Mouse (Mus musculus) CD8-positive naive resting alpha-beta T cell, adult 2 months (primary cell): ENCODE measurements around the gene Mettl5.
"Not testable (repeated sequence)": the region's sequence is repeated elsewhere in the genome, so short reads cannot be mapped to it uniquely, and the experiment has no call there.

Experiments
- DNase-seq, 2 experiments: peaks; one replicate each; pipeline ENCODE4 v3.0.0; 2022; ENCODE audit warnings: low read depth in 2 of 2, low spot score in 2 of 2

Mettl5 gene

GRCm38 (mm10) chr2:69885451-69886305, at the start of gene Mettl5:
Gene Mettl5, minus strand, starts transcription at chr2:69885615.
- DNase-seq = peak; percentile 85 to 90

GRCm38 (mm10) chr2:69924943-69925342, 39.5 kb upstream of the Mettl5 start:
- DNase-seq = no peak

GRCm38 (mm10) chr2:69917301-69917700, 31.9 kb upstream of the Mettl5 start:
- DNase-seq = no peak

GRCm38 (mm10) chr2:69912801-69913200, 27.4 kb upstream of the Mettl5 start:
- DNase-seq = no peak

- not testable (repeated sequence) for DNase-seq
Observed at GRCm38 (mm10) chr2:69907394-69907793, 22.0 kb upstream of the Mettl5 start.

GRCm38 (mm10) chr2:69903541-69903940, 18.1 kb upstream of the Mettl5 start:
- no peak for DNase-seq

- peak; percentile 13 to 36 for DNase-seq
Observed at GRCm38 (mm10) chr2:69897618-69898575, 12.5 kb upstream of the Mettl5 start.

GRCm38 (mm10) chr2:69897039-69897617, 11.7 kb upstream of the Mettl5 start, which contains the start of gene Ubr3:
Gene Ubr3, plus strand, starts transcription at chr2:69897246.
- peak; percentile 95 to 98 for DNase-seq

GRCm38 (mm10) chr2:69896224-69896581, 10.8 kb upstream of the Mettl5 start:
- no peak for DNase-seq

GRCm38 (mm10) chr2:69895502-69896223, 10.2 kb upstream of the Mettl5 start:
- DNase-seq = peak; percentile 8 to 23

- no peak for DNase-seq
Observed at GRCm38 (mm10) chr2:69893891-69894290, 8.5 kb upstream of the Mettl5 start.

GRCm38 (mm10) chr2:69893145-69893544, 7.7 kb upstream of the Mettl5 start:
- DNase-seq = no peak

GRCm38 (mm10) chr2:69890843-69891242, 5.4 kb upstream of the Mettl5 start:
- no peak for DNase-seq

GRCm38 (mm10) chr2:69888957-69889356, 3.5 kb upstream of the Mettl5 start:
- DNase-seq = no peak

GRCm38 (mm10) chr2:69885050-69885449, 365 bp downstream of the Mettl5 start:
- DNase-seq = peak in 1 of 2 experiments; percentile 3

GRCm38 (mm10) chr2:69884581-69884980, 834 bp downstream of the Mettl5 start:
- no peak for DNase-seq

GRCm38 (mm10) chr2:69883990-69884391, 1.4 kb downstream of the Mettl5 start:
- DNase-seq = peak in 1 of 2 experiments; percentile 7

- DNase-seq = no peak
Observed at GRCm38 (mm10) chr2:69862117-69862657, 23.2 kb downstream of the Mettl5 start.

- peak; percentile 87 to 89 for DNase-seq
Observed at GRCm38 (mm10) chr2:69861485-69862091, 23.8 kb downstream of the Mettl5 start, which contains the start of gene Ssb. Gene Ssb, plus strand, starts transcription at chr2:69861562.

- DNase-seq = peak; percentile 22 to 41
Observed at GRCm38 (mm10) chr2:69860972-69861452, 24.4 kb downstream of the Mettl5 start.
